Mouse (Mus musculus) MEL (cell line): ENCODE data around the gene Gmfb. TPM values are rescaled to one million over a fixed set of nuclear protein-coding genes. Genes with fewer than 3 reads are reported as not detected.

Source experiments
- DNase-seq: peaks from one replicate; pipeline ENCODE4 v3.0.0; 2011; ENCODE audit warnings: low read depth, low spot score
- H3K27ac ChIP-seq: 2 replicates; pipeline ENCODE4 v1.5.1; 2012; ENCODE audit warnings: low read depth, mild to moderate bottlenecking, control low read depth, low read length, moderate library complexity; ENCODE audit not compliant: control insufficient read depth
- H3K27me3 ChIP-seq, 2 experiments: fragments of 150-350 bp in 1 of 2; sonication (generic) in 1 of 2; 2 replicates each; pipeline ENCODE4 v1.6.1; 2012; ENCODE audit warnings: low read length in 2 of 2, mild to moderate bottlenecking in 2 of 2, improper control_type of control experiment in 1 of 2, moderate library complexity in 1 of 2; ENCODE audit not compliant: insufficient read depth in 2 of 2, control insufficient read depth in 1 of 2
- H3K36me3 ChIP-seq, 2 experiments: 2 replicates each; pipeline ENCODE4 v1.6.1; 2012 to 2014; ENCODE audit warnings: low read length in 2 of 2, improper control_type of control experiment in 1 of 2, inconsistent platforms in 1 of 2, mild to moderate bottlenecking in 1 of 2; ENCODE audit not compliant: insufficient read depth in 2 of 2, control insufficient read depth in 1 of 2
- H3K4me1 ChIP-seq, 2 experiments: fragments of 150-350 bp in 1 of 2; sonication (generic) in 1 of 2; 2 replicates each; pipeline ENCODE4 v1.6.1; 2012; ENCODE audit warnings: low read length in 2 of 2, improper control_type of control experiment in 1 of 2, mild to moderate bottlenecking in 1 of 2; ENCODE audit not compliant: insufficient read depth in 2 of 2, control insufficient read depth in 1 of 2
- H3K4me3 ChIP-seq, 2 experiments: fragments of 150-350 bp in 1 of 2; sonication (generic) in 1 of 2; 2 replicates each; pipeline ENCODE4 v1.5.1; 2012; ENCODE audit warnings: low read depth in 2 of 2, low read length in 2 of 2, mild to moderate bottlenecking in 2 of 2, moderate library complexity in 2 of 2, control low read depth in 1 of 2, improper control_type of control experiment in 1 of 2; ENCODE audit not compliant: control insufficient read depth in 1 of 2, insufficient read depth in 1 of 2
- H3K79me2 ChIP-seq: 2 replicates; pipeline ENCODE4 v1.6.1; 2012; ENCODE audit warnings: mild to moderate bottlenecking, low read length, moderate library complexity; ENCODE audit not compliant: control insufficient read depth, poor library complexity, insufficient read depth
- H3K9ac ChIP-seq: 2 replicates; pipeline ENCODE4 v1.6.1; 2012; ENCODE audit warnings: low read depth, mild to moderate bottlenecking, control low read depth, low read length, moderate library complexity; ENCODE audit not compliant: control insufficient read depth, poor library complexity, severe bottlenecking
- H3K9me3 ChIP-seq: fragments of 150-350 bp; sonication (generic); replicated peaks from 2 replicates; pipeline ENCODE4 v1.6.1; 2012; ENCODE audit warnings: mild to moderate bottlenecking, low read length, improper control_type of control experiment, moderate library complexity; ENCODE audit not compliant: insufficient read depth
- BHLHE40 ChIP-seq: IDR thresholded peaks from 2 replicates; pipeline ENCODE4 v1.6.1; 2012; ENCODE audit warnings: low read depth, mild to moderate bottlenecking, inconsistent platforms, low read length, improper control_type of control experiment, borderline replicate concordance
- CHD2 ChIP-seq: IDR thresholded peaks from 2 replicates; pipeline ENCODE4 v1.6.1; 2011; ENCODE audit warnings: low read length, improper control_type of control experiment
- ETS1 ChIP-seq: IDR thresholded peaks from 2 replicates; pipeline ENCODE4 v1.6.1; 2012; ENCODE audit warnings: low read depth, mild to moderate bottlenecking, inconsistent platforms, low read length, improper control_type of control experiment, moderate library complexity
- JUND ChIP-seq: IDR thresholded peaks from 2 replicates; pipeline ENCODE4 v1.6.1; 2011; ENCODE audit warnings: low read depth, mild to moderate bottlenecking, improper control_type of control experiment, low read length
- MAX ChIP-seq: IDR thresholded peaks from 2 replicates; pipeline ENCODE4 v1.6.1; 2011; ENCODE audit warnings: low read length, improper control_type of control experiment
- NELFE ChIP-seq: IDR thresholded peaks from 2 replicates; pipeline ENCODE4 v1.6.1; 2011; ENCODE audit warnings: low read depth, low read length, improper control_type of control experiment
- NRF1 ChIP-seq: IDR thresholded peaks from 2 replicates; pipeline ENCODE4 v1.6.1; 2014; ENCODE audit warnings: low read depth, mild to moderate bottlenecking, inconsistent platforms, low read length, improper control_type of control experiment, moderate library complexity; ENCODE audit not compliant: poor library complexity, insufficient read depth, severe bottlenecking
- POLR2AphosphoS2 ChIP-seq: IDR thresholded peaks from 2 replicates; pipeline ENCODE4 v1.6.1; 2011; ENCODE audit warnings: low read length, improper control_type of control experiment
- POLR2AphosphoS5 ChIP-seq: IDR thresholded peaks from 2 replicates; pipeline ENCODE4 v1.6.1; 2012; ENCODE audit warnings: low read depth, borderline replicate concordance, mild to moderate bottlenecking, inconsistent platforms, low read length, moderate library complexity, mixed read lengths
- SIN3A ChIP-seq: IDR thresholded peaks from 2 replicates; pipeline ENCODE4 v1.6.1; 2012; ENCODE audit warnings: low read length, improper control_type of control experiment, inconsistent platforms
- TCF12 ChIP-seq: IDR thresholded peaks from 2 replicates; pipeline ENCODE4 v1.6.1; 2014; ENCODE audit warnings: low read depth, mild to moderate bottlenecking, inconsistent platforms, low read length, improper control_type of control experiment, moderate library complexity
- ZMIZ1 ChIP-seq: IDR thresholded peaks from 2 replicates; pipeline ENCODE4 v1.6.1; 2012; ENCODE audit warnings: low read depth, mild to moderate bottlenecking, inconsistent platforms, low read length, improper control_type of control experiment, moderate library complexity
- polyA plus RNA-seq, 2 experiments: library from polyadenylated mRNA; stranded (reverse) in 1 of 2; unstranded in 1 of 2; fragments of >175 nt in 1 of 2; fragments of >200 nt in 1 of 2; gene quantifications; 2 replicates each; pipeline versions ENCODE4 v1.2.1 to v1.2.4; 2012; ENCODE audit warnings: low replicate concordance in 2 of 2, low read depth in 1 of 2; ENCODE audit not compliant: insufficient read length in 2 of 2, insufficient read depth in 1 of 2, missing spikeins in 1 of 2
- total RNA-seq: library from RNA; depleted of rRNA; stranded (reverse); fragments of 300-350 nt; gene quantifications from 2 replicates; pipeline ENCODE4 v1.2.3, GENCODE M21; 2012

The Gmfb gene
- total and polyA plus RNA-seq, 3 experiments = 55.6 to 59.6 TPM; not detected in 1

- Histone ChIP-seq H3K79me2 (no peaks in the 10 kb centered on the region), H3K27me3 (no peaks in the 10 kb centered on the region), H3K9me3 (no peaks in the 10 kb centered on the region), H3K9ac (no peak overlapping the region), H3K27ac (no peak overlapping the region), H3K4me1 (no peaks in the 10 kb centered on the region), H3K4me3 (no peak overlapping the region), H3K36me3 (peaks cover 2 to 12% of the 10 kb centered on the region in 2 experiments; a peak in 3 of 4 replicates)
- DNase-seq = no peak
- TF ChIP-seq MAX (no peak), NRF1 (no peak), BHLHE40 (no peak), POLR2AphosphoS5 (no peak), JUND (no peak), POLR2AphosphoS2 (no peak), ETS1 (no peak), ZMIZ1 (no peak), CHD2 (no peak), TCF12 (no peak)
Measured at GRCm38 (mm10) chr14:46770036-46770435, 52.0 kb downstream of the Gmfb start.

DNA sequence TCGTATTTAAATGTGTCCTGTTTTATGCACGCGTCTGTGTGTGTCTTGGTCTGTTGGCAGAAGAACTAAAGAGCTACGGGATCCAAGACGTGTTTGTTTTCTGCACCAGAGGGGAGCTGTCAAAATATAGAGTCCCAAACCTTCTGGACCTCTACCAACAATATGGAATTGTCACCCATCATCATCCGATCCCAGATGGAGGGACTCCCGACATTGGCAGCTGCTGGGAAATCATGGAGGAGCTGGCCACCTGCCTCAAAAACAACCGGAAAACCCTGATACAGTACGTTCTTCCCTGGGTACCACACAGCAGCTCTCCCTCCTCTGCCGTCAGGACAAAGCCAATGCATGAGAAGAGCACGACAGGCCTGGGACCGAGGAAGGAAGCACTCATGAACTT, 54.9 kb downstream of the Gmfb start:
- H3K36me3 ChIP-seq = peaks cover 2 to 9% of the 10 kb centered on the region in 2 experiments; a peak in 3 of 4 replicates
- H3K27ac ChIP-seq = no peak overlapping the region
- H3K9ac ChIP-seq = no peak overlapping the region
- DNase-seq = no peak
- H3K4me3 ChIP-seq = no peak overlapping the region
- no peak for TF ChIP-seq NELFE
- H3K4me1 ChIP-seq = no peaks in the 10 kb centered on the region
- no peaks in the 10 kb centered on the region for H3K9me3 ChIP-seq
- no peaks in the 10 kb centered on the region for H3K27me3 ChIP-seq
- no peaks in the 10 kb centered on the region for H3K79me2 ChIP-seq

- Histone ChIP-seq H3K4me3 (peak overlapping the region; percentile 82), H3K9me3 (no peaks in the 10 kb centered on the region), H3K9ac (peak overlapping the region; percentile 74), H3K79me2 (peaks cover 2% of the 10 kb centered on the region; the same call in 1 of the 2 replicates), H3K36me3 (peaks cover 2 to 4% of the 10 kb centered on the region in 2 experiments; a peak in 3 of 4 replicates), H3K27ac (no peak overlapping the region), H3K4me1 (0 out of 4 replicates have a peak, but pooled peaks cover 0 to 5% of the 10 kb centered on the region in 2 experiments), H3K27me3 (no peaks in the 10 kb centered on the region)
- 0 out of 2 replicates have a peak, but pooled peaks have one; percentile 3 for TF ChIP-seq SIN3A
- no peak for TF ChIP-seq CHD2
- DNase-seq = no peak
Measured at GRCm38 (mm10) chr14:46761186-46761585, 60.9 kb downstream of the Gmfb start.
